11 mouse cellular contexts compared by ENCODE assay signal in the genomic region with DNA sequence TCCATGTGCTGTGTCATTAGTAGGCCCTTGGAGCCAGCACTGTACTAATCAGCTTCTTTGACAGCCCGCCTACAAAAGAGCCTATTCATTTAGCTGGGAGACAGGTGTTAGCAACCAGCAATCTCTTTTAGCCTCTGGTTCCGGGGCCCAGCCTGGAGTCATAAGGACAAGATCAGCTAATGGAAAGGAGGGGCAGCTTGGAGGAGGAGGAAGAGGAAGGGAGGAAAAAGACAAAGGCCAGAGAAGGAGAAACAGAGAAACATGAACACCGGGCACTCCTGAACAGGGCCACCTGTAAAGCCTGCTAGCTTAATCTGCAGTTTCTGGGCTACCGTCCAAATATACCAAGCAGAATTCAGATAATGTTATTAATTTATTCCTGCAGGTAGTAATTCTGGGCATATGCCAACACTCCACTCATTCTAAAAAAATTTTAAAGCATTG. TPM values are rescaled to one million over a fixed set of nuclear protein-coding genes. Genes with fewer than 3 reads are reported as not detected.
DNase-seq lines count a peak whose midpoint lies in the region; ATAC-seq and TF ChIP-seq lines count a peak whose summit lies in the region.
"Had no signal": no experiment of that assay in that cellular context is flagged by ENCODE, and none has a peak within 500 bp of the region (broad histone marks: within the 10 kb centered on the region; RNA-seq: fewer than 3 reads in every experiment).

No protein-coding gene starts in this region.

- H3K9me3 ChIP-seq in neural tube, embryonic 13.5 days, result no peaks in the 10 kb centered on the region
- H3K9me3 ChIP-seq in neural tube, embryonic 15.5 days (replicated peaks), result no peaks in the 10 kb centered on the region
- no peaks in the 10 kb centered on the region for H3K9me3 ChIP-seq in forebrain, embryonic 11.5 days (ENCODE audit: control insufficient read depth, low read length)
- H3K9me3 ChIP-seq in intestine, postnatal 0 days (ENCODE audit: control insufficient read depth), result no peaks in the 10 kb centered on the region

- no peak for ATAC-seq in neural tube, embryonic 13.5 days (ENCODE audit: low read depth)
- no peak for ATAC-seq in neural tube, embryonic 15.5 days (ENCODE audit: low FRiP score)
- ATAC-seq in forebrain, embryonic 11.5 days (replicated peaks; ENCODE audit: low FRiP score), result peak; percentile 82
- peak; percentile 63 for ATAC-seq in intestine, postnatal 0 days

- H3K4me1 ChIP-seq in neural tube, embryonic 13.5 days (replicated peaks), result peaks cover 26% of the 10 kb centered on the region
- peaks cover 7% of the 10 kb centered on the region; the same call in 1 of the 2 replicates for H3K4me1 ChIP-seq in neural tube, embryonic 15.5 days
- H3K4me1 ChIP-seq in forebrain, embryonic 11.5 days (replicated peaks; ENCODE audit: control insufficient read depth, insufficient read depth, low read length), result peaks cover 10% of the 10 kb centered on the region; the same call in 1 of the 2 replicates
- H3K4me1 ChIP-seq in intestine, postnatal 0 days (replicated peaks; ENCODE audit: control insufficient read depth, insufficient read depth, low read length), result no peaks in the 10 kb centered on the region

- DNase-seq in forebrain, embryonic 11.5 days (ENCODE audit: low spot score), result no peak
- DNase-seq in cerebellum, postnatal 36 days, result no peak
- no peak for DNase-seq in heart, adult 9 months (ENCODE audit: low spot score in 2 of 2)
- no peak for DNase-seq in cerebellum, adult 9-11 months
- DNase-seq: cerebellum, adult 8-10 months; kidney, adult 8-10 months; lung, postnatal 36 days; thymus, postnatal 4 days had no signal

- no peak overlapping the region for H3K4me3 ChIP-seq in neural tube, embryonic 13.5 days
- H3K4me3 ChIP-seq in neural tube, embryonic 15.5 days (replicated peaks), result no peak overlapping the region
- no peak overlapping the region for H3K4me3 ChIP-seq in forebrain, embryonic 11.5 days (ENCODE audit: low read depth, low read length)
- no peak overlapping the region for H3K4me3 ChIP-seq in intestine, postnatal 0 days (ENCODE audit: low read depth, low read length)

- H3K27me3 ChIP-seq in neural tube, embryonic 13.5 days, result no peaks in the 10 kb centered on the region
- no peaks in the 10 kb centered on the region for H3K27me3 ChIP-seq in neural tube, embryonic 15.5 days (replicated peaks)
- H3K27me3 ChIP-seq in forebrain, embryonic 11.5 days (ENCODE audit: control insufficient read depth, insufficient read depth, low read length), result no peaks in the 10 kb centered on the region
- H3K27me3 ChIP-seq in intestine, postnatal 0 days (replicated peaks; ENCODE audit: control insufficient read depth, insufficient read depth, low read length), result no peaks in the 10 kb centered on the region

- H3K9ac ChIP-seq in neural tube, embryonic 13.5 days, result no peak overlapping the region
- H3K9ac ChIP-seq in neural tube, embryonic 15.5 days (replicated peaks), result no peak overlapping the region
- no peak overlapping the region for H3K9ac ChIP-seq in forebrain, embryonic 11.5 days (ENCODE audit: low read length)
- H3K9ac ChIP-seq in intestine, postnatal 0 days (ENCODE audit: low read depth, low read length), result no peak overlapping the region

- H3K36me3 ChIP-seq in neural tube, embryonic 13.5 days, result no peaks in the 10 kb centered on the region
- H3K36me3 ChIP-seq in neural tube, embryonic 15.5 days, result no peaks in the 10 kb centered on the region
- no peaks in the 10 kb centered on the region for H3K36me3 ChIP-seq in forebrain, embryonic 11.5 days (ENCODE audit: control insufficient read depth, insufficient read depth, low read length)
- no peaks in the 10 kb centered on the region for H3K36me3 ChIP-seq in intestine, postnatal 0 days (ENCODE audit: control insufficient read depth, insufficient read depth)

- H3K4me2 ChIP-seq in neural tube, embryonic 13.5 days, result no peak overlapping the region
- no peak overlapping the region for H3K4me2 ChIP-seq in neural tube, embryonic 15.5 days
- H3K4me2 ChIP-seq in forebrain, embryonic 11.5 days (ENCODE audit: low read depth, low read length, severe bottlenecking), result no peak overlapping the region
- no peak overlapping the region for H3K4me2 ChIP-seq in intestine, postnatal 0 days (replicated peaks; ENCODE audit: low read depth)

- TF ChIP-seq CTCF in intestine, postnatal 0 days (IDR thresholded peaks at IDR 0.05; ENCODE audit: low read depth), result no peak

- WGBS in neural tube, embryonic 13.5 days, result 48% methylated on average over 4 of the region's 4 CpGs
- 50% methylated on average over 4 of the region's 4 CpGs for WGBS in neural tube, embryonic 15.5 days
- WGBS in forebrain, embryonic 11.5 days, result 31% methylated on average over 4 of the region's 4 CpGs
- WGBS in intestine, postnatal 0 days, result 29% methylated on average over 4 of the region's 4 CpGs

- H3K27ac ChIP-seq in neural tube, embryonic 13.5 days (replicated peaks), result peak overlapping the region; percentile 38; the same call in 1 of the 2 replicates
- no peak overlapping the region for H3K27ac ChIP-seq in neural tube, embryonic 15.5 days (replicated peaks)
- H3K27ac ChIP-seq in forebrain, embryonic 11.5 days (ENCODE audit: low read depth, low read length), result peak overlapping the region; percentile 60
- no peak overlapping the region for H3K27ac ChIP-seq in intestine, postnatal 0 days (ENCODE audit: low read depth, low read length)

RNA-seq across cellular contexts. Expression of gene Rffl, which starts 7.5 kb away (rescaled TPM):
- polyA plus RNA-seq in neural tube, embryonic 13.5 days (2015; fragmentation: Nextera tagmentation; extraction: Ambion mirVana), result 4.8 and 6.3 TPM in 2 replicates
- polyA plus RNA-seq in neural tube, embryonic 15.5 days (2015; fragmentation: Nextera tagmentation; extraction: Ambion mirVana), result 3.8 and 6.9 TPM in 2 replicates
- 17.0 and 18.4 TPM in 2 replicates for polyA plus RNA-seq in forebrain, embryonic 11.5 days (2014; fragmentation: Nextera tagmentation; extraction: Ambion mirVana)
- 9.7 and 9.8 TPM in 2 replicates for polyA plus RNA-seq in intestine, postnatal 0 days (2015; fragmentation: Nextera tagmentation; extraction: Ambion mirVana)

RNA-seq across cellular contexts. Expression of gene Rad51d, which starts 26.9 kb away (rescaled TPM):
- 11.8 and 12.4 TPM in 2 replicates for polyA plus RNA-seq in neural tube, embryonic 13.5 days (2015; fragmentation: Nextera tagmentation; extraction: Ambion mirVana)
- 10.9 and 11.3 TPM in 2 replicates for polyA plus RNA-seq in neural tube, embryonic 15.5 days (2015; fragmentation: Nextera tagmentation; extraction: Ambion mirVana)
- 15.6 and 17.4 TPM in 2 replicates for polyA plus RNA-seq in forebrain, embryonic 11.5 days (2014; fragmentation: Nextera tagmentation; extraction: Ambion mirVana)
- polyA plus RNA-seq in intestine, postnatal 0 days (2015; fragmentation: Nextera tagmentation; extraction: Ambion mirVana), result 9.1 and 9.7 TPM in 2 replicates

RNA-seq across cellular contexts. Expression of gene Fndc8, which starts 28.4 kb away (rescaled TPM):
- 0.63 and 0.94 TPM in 2 replicates for polyA plus RNA-seq in neural tube, embryonic 13.5 days (2015; fragmentation: Nextera tagmentation; extraction: Ambion mirVana)
- 0.67 and 0.93 TPM in 2 replicates for polyA plus RNA-seq in neural tube, embryonic 15.5 days (2015; fragmentation: Nextera tagmentation; extraction: Ambion mirVana)
- 0.44 and 0.48 TPM in 2 replicates for polyA plus RNA-seq in forebrain, embryonic 11.5 days (2014; fragmentation: Nextera tagmentation; extraction: Ambion mirVana)
- 0.09 and 0.16 TPM in 2 replicates for polyA plus RNA-seq in intestine, postnatal 0 days (2015; fragmentation: Nextera tagmentation; extraction: Ambion mirVana)

RNA-seq across cellular contexts. Expression of gene Nle1, which starts 44.7 kb away (rescaled TPM):
- 29.2 and 31.9 TPM in 2 replicates for polyA plus RNA-seq in neural tube, embryonic 13.5 days (2015; fragmentation: Nextera tagmentation; extraction: Ambion mirVana)
- polyA plus RNA-seq in neural tube, embryonic 15.5 days (2015; fragmentation: Nextera tagmentation; extraction: Ambion mirVana), result 35.9 and 37.5 TPM in 2 replicates
- 31.9 and 34.8 TPM in 2 replicates for polyA plus RNA-seq in forebrain, embryonic 11.5 days (2014; fragmentation: Nextera tagmentation; extraction: Ambion mirVana)
- 8.0 and 10.2 TPM in 2 replicates for polyA plus RNA-seq in intestine, postnatal 0 days (2015; fragmentation: Nextera tagmentation; extraction: Ambion mirVana)

RNA-seq across cellular contexts. Expression of gene Unc45b, which starts 46.8 kb away (rescaled TPM):
- polyA plus RNA-seq in neural tube, embryonic 13.5 days (2015; fragmentation: Nextera tagmentation; extraction: Ambion mirVana), result 1.7 and 3.4 TPM in 2 replicates
- polyA plus RNA-seq in neural tube, embryonic 15.5 days (2015; fragmentation: Nextera tagmentation; extraction: Ambion mirVana), result 2.1 and 2.6 TPM in 2 replicates
- 0.20 and 0.41 TPM in 2 replicates for polyA plus RNA-seq in forebrain, embryonic 11.5 days (2014; fragmentation: Nextera tagmentation; extraction: Ambion mirVana)
- polyA plus RNA-seq in intestine, postnatal 0 days (2015; fragmentation: Nextera tagmentation; extraction: Ambion mirVana), result 1.6 and 1.9 TPM in 2 replicates

Comparison
In these comparisons a context has a peak if more than half of its experiments do, and no peak if none do; other contexts are left out.
1. H3K27ac ChIP-seq: peak in neural tube, embryonic 13.5 days (single experiment) and forebrain, embryonic 11.5 days (single experiment); none in neural tube, embryonic 15.5 days (single experiment) and intestine, postnatal 0 days (single experiment).
2. ATAC-seq: peak in forebrain, embryonic 11.5 days (single experiment) and intestine, postnatal 0 days (single experiment); none in neural tube, embryonic 13.5 days (single experiment) and neural tube, embryonic 15.5 days (single experiment).